Mouse (Mus musculus) spleen, postnatal 4 days (tissue): ENCODE data around the gene Izumo1r.

Source experiments
- DNase-seq, 2 experiments: peaks; one replicate each; pipeline ENCODE4 v3.0.0; 2022; ENCODE audit warnings: low spot score in 2 of 2

Izumo1r gene

GRCm38 (mm10) chr9:14866957-14867356, 36.8 kb downstream of the Izumo1r start:
- peak; percentile 44 to 70 for DNase-seq

- no peak for DNase-seq
Measured at GRCm38 (mm10) chr9:14864726-14865125, 39.0 kb downstream of the Izumo1r start.

GRCm38 (mm10) chr9:14863126-14863525, 40.6 kb downstream of the Izumo1r start:
- DNase-seq = no peak

- DNase-seq = no peak
Measured at GRCm38 (mm10) chr9:14859868-14860639, 43.7 kb downstream of the Izumo1r start, which contains the start of gene Gpr83. Gpr83 (plus strand) TSS chr9:14860210.

GRCm38 (mm10) chr9:14858782-14859181, 45.0 kb downstream of the Izumo1r start:
- no peak for DNase-seq

GRCm38 (mm10) chr9:14858170-14858706, 45.5 kb downstream of the Izumo1r start:
- no peak for DNase-seq

GRCm38 (mm10) chr9:14856922-14857654, 46.7 kb downstream of the Izumo1r start:
- no peak for DNase-seq

- DNase-seq = no peak
Measured at GRCm38 (mm10) chr9:14854585-14854984, 49.2 kb downstream of the Izumo1r start.

- DNase-seq = no peak
Measured at GRCm38 (mm10) chr9:14848267-14848935, 55.3 kb downstream of the Izumo1r start.

GRCm38 (mm10) chr9:14846428-14846827, 57.3 kb downstream of the Izumo1r start:
- no peak for DNase-seq

- no peak for DNase-seq
Measured at GRCm38 (mm10) chr9:14843901-14844300, 59.8 kb downstream of the Izumo1r start.

GRCm38 (mm10) chr9:14843311-14843857, 60.4 kb downstream of the Izumo1r start:
- no peak for DNase-seq

- no peak for DNase-seq
Measured at GRCm38 (mm10) chr9:14841878-14842761, 61.6 kb downstream of the Izumo1r start.

GRCm38 (mm10) chr9:14839970-14840369, 63.8 kb downstream of the Izumo1r start:
- DNase-seq = no peak

- DNase-seq = no peak
Measured at GRCm38 (mm10) chr9:14839527-14839926, 64.2 kb downstream of the Izumo1r start.
